Mouse (Mus musculus) limb, embryonic 10.5 days (tissue): ENCODE results near the gene Snap47. TPM values are rescaled to one million over a fixed set of nuclear protein-coding genes. Genes with fewer than 3 reads are reported as not detected.

Source experiments
- polyA plus RNA-seq: library from polyadenylated mRNA; unstranded; fragments of >200 nt; fragmentation: Nextera tagmentation; extraction: Ambion mirVana; gene quantifications from 2 replicates; pipeline ENCODE4 v1.2.1, GENCODE M21; 2016

The Snap47 gene
- polyA plus RNA-seq, 1 experiment from 2014 or later = 122 TPM

Other genes starting within 250 kb of the Snap47 start
- gene Mrpl55, start 248.7 kb downstream of the Snap47 start, polyA plus RNA-seq = 123 and 131 TPM in 2 replicates
- 35.1 and 40.2 TPM in 2 replicates for gene 2310033P09Rik, start 242.9 kb downstream of the Snap47 start, polyA plus RNA-seq
- 648 and 692 TPM in 2 replicates for gene Arf1, start 222.9 kb downstream of the Snap47 start, polyA plus RNA-seq
- gene Wnt3a, start 160.4 kb downstream of the Snap47 start, polyA plus RNA-seq = 0.14 and 0.53 TPM in 2 replicates
- gene Wnt9a, start 144.3 kb downstream of the Snap47 start, polyA plus RNA-seq = 1.2 and 1.8 TPM in 2 replicates
- gene Prss38, start 75.5 kb downstream of the Snap47 start, polyA plus RNA-seq = not detected in 2 replicates
- 16.8 and 21.8 TPM in 2 replicates for gene Jmjd4, start 1.1 kb downstream of the Snap47 start, polyA plus RNA-seq
- 5.7 and 7.9 TPM in 2 replicates for gene Zfp867, start 21.3 kb upstream of the Snap47 start, polyA plus RNA-seq
- gene Zkscan17, start 75.6 kb upstream of the Snap47 start, polyA plus RNA-seq = 45.2 and 46.1 TPM in 2 replicates
- not detected in 2 replicates for gene Nlrp3, start 90.4 kb upstream of the Snap47 start, polyA plus RNA-seq
- not detected in 2 replicates for gene Olfr222, start 125.0 kb upstream of the Snap47 start, polyA plus RNA-seq
- gene Olfr223, start 142.1 kb upstream of the Snap47 start, polyA plus RNA-seq = not detected in 2 replicates
- 52.3 and 62.9 TPM in 2 replicates for gene Mprip, start 210.1 kb upstream of the Snap47 start, polyA plus RNA-seq